Mouse (Mus musculus) hindbrain, embryonic 12.5 days (tissue): Measurements from ENCODE around the gene 5430427O19Rik. TPM values are rescaled to one million over a fixed set of nuclear protein-coding genes. Genes with fewer than 3 reads are reported as not detected.

ENCODE experiments used
- ATAC-seq: fragments of 200-750 bp; cut with Nextera tagmentation; 2 replicates; pipeline ENCODE4 v1.8.0; 2017; ENCODE audit warnings: moderate TSS enrichment; ENCODE audit not compliant: low FRiP score
- H3K27ac ChIP-seq: fragments of 300-500 bp; sonication (generic); 2 replicates; pipeline ENCODE4 v1.5.1; 2016; ENCODE audit warnings: mild to moderate bottlenecking
- H3K27me3 ChIP-seq: fragments of 300-500 bp; sonication (generic); 2 replicates; pipeline ENCODE4 v1.6.1; 2016; ENCODE audit warnings: mild to moderate bottlenecking
- H3K36me3 ChIP-seq: fragments of 300-500 bp; sonication (generic); 2 replicates; pipeline ENCODE4 v1.6.1; 2016; ENCODE audit warnings: mild to moderate bottlenecking
- H3K4me1 ChIP-seq: fragments of 300-500 bp; sonication (generic); 2 replicates; pipeline ENCODE4 v1.6.1; 2016
- H3K4me2 ChIP-seq: fragments of 300-500 bp; sonication (generic); replicated peaks from 2 replicates; pipeline ENCODE4 v1.6.1; 2016; ENCODE audit warnings: mild to moderate bottlenecking
- H3K4me3 ChIP-seq: fragments of 300-500 bp; sonication (generic); 2 replicates; pipeline ENCODE4 v1.5.1; 2016; ENCODE audit warnings: mild to moderate bottlenecking
- H3K9ac ChIP-seq: fragments of 300-500 bp; sonication (generic); 2 replicates; pipeline ENCODE4 v1.6.1; 2016; ENCODE audit warnings: mild to moderate bottlenecking, moderate library complexity
- H3K9me3 ChIP-seq: fragments of 300-500 bp; sonication (generic); replicated peaks from 2 replicates; pipeline ENCODE4 v1.6.1; 2016; ENCODE audit warnings: mild to moderate bottlenecking
- WGBS: fragments of 180-500 bp; shearing (Covaris S2); methylation state at CpG from one replicate; pipeline ENCODE4 v1.1.7; 2016; 5-methylcytosine and 5-hydroxymethylcytosine counted together
- polyA plus RNA-seq: library from polyadenylated mRNA; unstranded; fragments of >200 nt; fragmentation: Nextera tagmentation; extraction: Ambion mirVana; gene quantifications from 2 replicates; pipeline ENCODE4 v1.2.1, GENCODE M21; 2016

5430427O19Rik gene
- polyA plus RNA-seq, 1 experiment from 2014 or later = not detected

DNA sequence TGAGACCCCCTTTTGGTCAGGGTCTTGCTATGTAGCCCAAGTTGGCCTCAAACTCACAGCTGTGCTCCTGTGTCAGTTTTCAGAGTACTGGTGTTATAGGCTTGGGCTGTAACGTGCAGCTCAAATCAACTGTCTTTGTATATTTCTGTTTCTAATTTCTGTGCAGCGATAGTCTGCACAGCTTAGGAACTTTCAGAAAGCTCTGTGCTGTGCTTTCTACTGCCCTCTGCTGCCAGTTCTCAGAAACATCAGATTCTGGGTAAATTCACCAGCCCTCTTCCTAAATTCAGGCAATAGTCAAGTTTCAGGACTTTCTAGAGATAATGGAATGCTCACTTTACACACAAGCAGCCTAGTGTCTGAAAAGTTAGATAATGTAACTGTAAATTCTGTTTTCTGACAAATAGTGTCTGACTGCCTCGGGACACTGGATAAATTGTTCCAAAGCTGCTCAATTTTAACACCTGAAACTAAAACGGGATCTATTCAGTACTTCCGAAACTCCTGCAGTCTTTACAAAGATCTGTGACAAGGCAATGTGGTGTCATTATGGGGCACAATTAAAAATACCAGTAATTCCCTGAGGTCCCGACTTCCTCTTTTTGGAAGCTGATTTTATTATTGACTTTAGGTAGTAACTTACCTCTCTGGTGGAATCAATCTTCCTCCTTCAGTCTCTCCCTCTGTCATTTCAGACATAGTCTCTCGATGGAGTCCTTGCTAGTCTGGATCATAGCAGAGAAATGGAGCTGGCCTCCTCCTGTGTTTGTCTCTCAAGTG is 9.2 kb downstream of the 5430427O19Rik start:
- no peaks in the 10 kb centered on the region for H3K36me3 ChIP-seq
- H3K4me2 ChIP-seq = no peak overlapping the region
- H3K27me3 ChIP-seq = no peaks in the 10 kb centered on the region
- no peaks in the 10 kb centered on the region for H3K4me1 ChIP-seq
- ATAC-seq = no peak
- H3K27ac ChIP-seq = no peak overlapping the region
- no peaks in the 10 kb centered on the region for H3K9me3 ChIP-seq
- H3K4me3 ChIP-seq = no peak overlapping the region
- H3K9ac ChIP-seq = no peak overlapping the region
- WGBS = 69% methylated on average over 7 of the region's 7 CpGs

DNA sequence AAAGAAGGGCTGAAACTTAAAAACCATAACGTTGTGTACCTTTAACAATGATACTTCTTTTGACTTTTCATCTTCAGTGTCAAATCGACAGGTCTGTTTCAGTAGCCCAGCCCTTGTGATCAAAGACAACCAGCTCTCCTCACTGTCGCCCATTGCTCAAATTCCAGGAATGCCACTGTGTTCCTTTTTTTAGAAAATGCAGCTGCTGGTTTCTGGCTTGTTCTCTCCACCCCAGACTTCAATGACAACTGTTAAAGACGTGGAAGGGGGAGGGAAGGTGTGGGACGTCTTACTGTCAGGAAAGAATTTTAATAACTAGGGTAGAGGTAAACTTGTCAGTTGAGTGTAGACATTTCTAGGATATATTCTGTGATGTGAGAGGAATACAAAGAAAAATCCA is 16.5 kb downstream of the 5430427O19Rik start:
- no peaks in the 10 kb centered on the region for H3K27me3 ChIP-seq
- no peak overlapping the region for H3K4me3 ChIP-seq
- no peaks in the 10 kb centered on the region for H3K4me1 ChIP-seq
- H3K9ac ChIP-seq = no peak overlapping the region
- H3K4me2 ChIP-seq = no peak overlapping the region
- WGBS = 45% methylated on average over 5 of the region's 5 CpGs
- no peaks in the 10 kb centered on the region for H3K36me3 ChIP-seq
- no peaks in the 10 kb centered on the region for H3K9me3 ChIP-seq
- no peak for ATAC-seq
- H3K27ac ChIP-seq = no peak overlapping the region

DNA sequence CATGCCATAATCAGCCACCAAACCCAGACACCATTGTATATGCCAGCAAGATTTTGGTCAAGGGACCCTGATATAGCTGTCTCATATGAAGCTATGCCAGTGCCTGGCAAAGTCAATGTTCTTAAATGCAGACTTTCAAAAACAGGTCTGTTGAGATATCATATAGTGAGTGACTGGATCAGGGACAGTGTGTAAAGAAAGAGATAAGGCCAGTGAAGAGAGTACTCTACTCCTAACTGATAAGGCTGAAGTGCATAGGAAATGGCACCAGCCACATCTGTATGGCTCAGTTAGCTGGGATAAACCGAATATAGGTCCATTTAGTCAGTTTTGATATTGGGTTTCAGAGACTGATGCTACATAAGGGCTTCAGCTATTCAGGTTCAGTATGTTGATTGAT is 31.0 kb downstream of the 5430427O19Rik start:
- Histone ChIP-seq H3K9me3 (no peaks in the 10 kb centered on the region), H3K4me1 (no peaks in the 10 kb centered on the region), H3K36me3 (no peaks in the 10 kb centered on the region), H3K9ac (no peak overlapping the region), H3K27ac (no peak overlapping the region), H3K27me3 (no peaks in the 10 kb centered on the region), H3K4me3 (no peak overlapping the region), H3K4me2 (no peak overlapping the region)
- WGBS = 65% methylated on average over 1 of the region's 1 CpGs
- no peak for ATAC-seq

DNA sequence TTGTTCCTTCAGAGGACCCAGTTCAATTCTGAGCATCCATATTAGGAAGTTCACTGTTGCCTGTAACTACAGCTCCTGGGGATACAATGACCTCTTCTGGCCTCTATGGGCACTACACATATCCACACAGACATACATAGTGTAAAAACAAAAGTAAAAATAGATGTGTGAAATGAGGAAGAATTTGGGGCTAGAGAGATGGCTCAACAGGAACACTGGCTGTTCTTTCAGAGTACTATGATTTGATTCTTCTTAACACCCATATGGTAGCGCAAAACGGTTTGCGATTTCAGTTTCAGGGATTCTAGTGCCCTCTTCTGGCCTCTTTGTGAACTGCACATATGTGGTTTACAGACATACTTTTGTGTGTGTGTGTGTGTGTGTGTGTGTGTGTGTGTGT is 48.9 kb downstream of the 5430427O19Rik start:
- Histone ChIP-seq H3K27ac (no peak overlapping the region), H3K4me2 (no peak overlapping the region), H3K4me1 (no peaks in the 10 kb centered on the region), H3K9ac (no peak overlapping the region), H3K27me3 (no peaks in the 10 kb centered on the region), H3K9me3 (no peaks in the 10 kb centered on the region), H3K4me3 (no peak overlapping the region), H3K36me3 (no peaks in the 10 kb centered on the region)
- no peak for ATAC-seq
- 36% methylated on average over 3 of the region's 3 CpGs for WGBS

DNA sequence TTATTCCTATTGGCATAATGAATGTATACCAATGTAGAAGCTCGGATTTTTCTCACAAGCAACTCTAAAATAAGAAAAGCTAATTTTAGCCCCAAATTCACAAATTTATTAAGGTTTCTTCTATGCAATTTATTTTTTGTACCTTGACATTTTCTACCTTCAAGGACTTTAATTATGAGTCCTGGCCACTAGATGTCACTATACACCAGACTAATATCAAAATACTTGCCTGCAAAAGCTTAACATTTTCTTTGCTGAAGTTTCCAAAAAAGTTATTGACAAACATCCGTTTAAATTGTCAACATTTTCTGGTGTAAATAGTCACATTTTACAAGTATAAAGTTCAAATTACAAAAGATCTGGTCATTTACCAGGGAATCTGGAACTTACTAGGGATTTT is 62.8 kb downstream of the 5430427O19Rik start:
- H3K27ac ChIP-seq = no peak overlapping the region
- no peaks in the 10 kb centered on the region for H3K36me3 ChIP-seq
- no peak overlapping the region for H3K4me2 ChIP-seq
- H3K27me3 ChIP-seq = no peaks in the 10 kb centered on the region
- H3K4me1 ChIP-seq = no peaks in the 10 kb centered on the region
- H3K9me3 ChIP-seq = no peaks in the 10 kb centered on the region
- H3K9ac ChIP-seq = no peak overlapping the region
- no peak for ATAC-seq
- WGBS = 7% methylated on average over 2 of the region's 2 CpGs
- H3K4me3 ChIP-seq = no peak overlapping the region

Other genes starting within 250 kb of the 5430427O19Rik start
- 6.9 and 7.1 TPM in 2 replicates for gene Gk, start 93.5 kb upstream of the 5430427O19Rik start, polyA plus RNA-seq
- not detected in 2 replicates for gene Samt3, start 173.8 kb downstream of the 5430427O19Rik start, polyA plus RNA-seq